ENCODE assay signal across 20 mouse cellular contexts in genomic region chr1:153666236-153666635, GRCm38 (mm10). TPM values are rescaled to one million over a fixed set of nuclear protein-coding genes. Genes with fewer than 3 reads are reported as not detected.
DNase-seq lines count a peak whose midpoint lies in the region; ATAC-seq and TF ChIP-seq lines count a peak whose summit lies in the region.
"Had no signal": no experiment of that assay in that cellular context is flagged by ENCODE, and none has a peak within 500 bp of the region (broad histone marks: within the 10 kb centered on the region; RNA-seq: fewer than 3 reads in every experiment).

No protein-coding gene starts in this region.

- no peak for DNase-seq in hindbrain, embryonic 10.5 days (ENCODE audit: low spot score)
- no peak for DNase-seq in hindbrain, embryonic 11.5 days (ENCODE audit: low spot score)
- DNase-seq in lung, postnatal 0 days (ENCODE audit: low spot score): no peak
- DNase-seq: embryo, embryonic 11 days; kidney, postnatal 14 days; lung, adult 18-20 months; right cerebral cortex, postnatal 4 days; thymus, postnatal 4 days had no signal

- 11% methylated on average over 1 of the region's 1 CpGs for WGBS in hindbrain, embryonic 10.5 days
- 14% methylated on average over 1 of the region's 1 CpGs for WGBS in hindbrain, embryonic 11.5 days
- WGBS in forebrain, embryonic 12.5 days: 4% methylated on average over 1 of the region's 1 CpGs
- 0% methylated on average over 1 of the region's 1 CpGs for WGBS in hindbrain, embryonic 16.5 days
- WGBS in neural tube, embryonic 13.5 days: 0% methylated on average over 1 of the region's 1 CpGs
- WGBS in lung, postnatal 0 days: 19% methylated on average over 1 of the region's 1 CpGs
- WGBS in kidney, embryonic 15.5 days: 0% methylated on average over 1 of the region's 1 CpGs

- peak overlapping the region; percentile 78; the same call in 1 of the 2 replicates for H3K27ac ChIP-seq in hindbrain, embryonic 10.5 days
- H3K27ac ChIP-seq in hindbrain, embryonic 11.5 days (ENCODE audit: low read depth, low read length): no peak overlapping the region
- peak overlapping the region; percentile 92 for H3K27ac ChIP-seq in forebrain, embryonic 12.5 days
- H3K27ac ChIP-seq in hindbrain, embryonic 16.5 days (ENCODE audit: low read depth, low read length): peak overlapping the region; percentile 78
- H3K27ac ChIP-seq in neural tube, embryonic 13.5 days (replicated peaks): peak overlapping the region; percentile 95
- no peak overlapping the region for H3K27ac ChIP-seq in lung, postnatal 0 days (ENCODE audit: low read length)
- no peak overlapping the region for H3K27ac ChIP-seq in kidney, embryonic 15.5 days
- H3K27ac ChIP-seq: heart, embryonic 13.5 days; limb, embryonic 13.5 days; stomach, embryonic 15.5 days had no signal

- no peak overlapping the region for H3K4me2 ChIP-seq in hindbrain, embryonic 11.5 days (replicated peaks; ENCODE audit: low read depth, low read length)
- peak overlapping the region; percentile 48 for H3K4me2 ChIP-seq in forebrain, embryonic 12.5 days
- peak overlapping the region; percentile 53 for H3K4me2 ChIP-seq in hindbrain, embryonic 16.5 days (ENCODE audit: low read length)
- H3K4me2 ChIP-seq in neural tube, embryonic 13.5 days: peak overlapping the region; percentile 51
- no peak overlapping the region for H3K4me2 ChIP-seq in lung, postnatal 0 days (replicated peaks; ENCODE audit: low read depth, low read length)
- no peak overlapping the region for H3K4me2 ChIP-seq in kidney, embryonic 15.5 days
- H3K4me2 ChIP-seq: stomach, embryonic 15.5 days had no signal

- no peak for ATAC-seq in hindbrain, embryonic 11.5 days (ENCODE audit: low FRiP score)
- no peak for ATAC-seq in forebrain, embryonic 12.5 days (ENCODE audit: low FRiP score)
- no peak for ATAC-seq in hindbrain, embryonic 16.5 days
- no peak for ATAC-seq in neural tube, embryonic 13.5 days (ENCODE audit: low read depth)
- no peak for ATAC-seq in lung, postnatal 0 days
- no peak for ATAC-seq in megakaryocyte-erythroid progenitor cell, adult 5-6 weeks (replicated peaks; ENCODE audit: low FRiP score, low TSS enrichment, poor library complexity, severe bottlenecking)
- ATAC-seq in kidney, embryonic 15.5 days (replicated peaks; ENCODE audit: low FRiP score): no peak
- ATAC-seq: CD4-positive, CD25-positive, alpha-beta regulatory T cell, adult 4 months had no signal

- no peak for TF ChIP-seq CTCF in lung, postnatal 0 days (IDR thresholded peaks at IDR 0.05)

- no peaks in the 10 kb centered on the region for H3K9me3 ChIP-seq in hindbrain, embryonic 10.5 days
- no peaks in the 10 kb centered on the region for H3K9me3 ChIP-seq in hindbrain, embryonic 11.5 days (ENCODE audit: control insufficient read depth, low read length)
- H3K9me3 ChIP-seq in forebrain, embryonic 12.5 days: no peaks in the 10 kb centered on the region
- H3K9me3 ChIP-seq in hindbrain, embryonic 16.5 days (ENCODE audit: control insufficient read depth, low read length): no peaks in the 10 kb centered on the region
- H3K9me3 ChIP-seq in neural tube, embryonic 13.5 days: no peaks in the 10 kb centered on the region
- no peaks in the 10 kb centered on the region for H3K9me3 ChIP-seq in lung, postnatal 0 days (ENCODE audit: low read length)
- no peaks in the 10 kb centered on the region for H3K9me3 ChIP-seq in kidney, embryonic 15.5 days (replicated peaks)
- H3K9me3 ChIP-seq: heart, embryonic 13.5 days; limb, embryonic 13.5 days; stomach, embryonic 15.5 days had no signal

- no peak overlapping the region for H3K4me3 ChIP-seq in hindbrain, embryonic 10.5 days
- no peak overlapping the region for H3K4me3 ChIP-seq in hindbrain, embryonic 11.5 days (ENCODE audit: low read depth, low read length)
- peak overlapping the region; percentile 21 for H3K4me3 ChIP-seq in forebrain, embryonic 12.5 days (replicated peaks)
- peak overlapping the region; percentile 11; the same call in 1 of the 2 replicates for H3K4me3 ChIP-seq in hindbrain, embryonic 16.5 days (ENCODE audit: low read length)
- H3K4me3 ChIP-seq in neural tube, embryonic 13.5 days: peak overlapping the region; percentile 25
- H3K4me3 ChIP-seq in lung, postnatal 0 days (ENCODE audit: low read depth, low read length): no peak overlapping the region
- H3K4me3 ChIP-seq in kidney, embryonic 15.5 days (replicated peaks): no peak overlapping the region
- H3K4me3 ChIP-seq: heart, embryonic 13.5 days; limb, embryonic 13.5 days; stomach, embryonic 15.5 days had no signal

- peaks cover 71% of the 10 kb centered on the region for H3K4me1 ChIP-seq in hindbrain, embryonic 10.5 days (replicated peaks)
- peaks cover 21% of the 10 kb centered on the region for H3K4me1 ChIP-seq in hindbrain, embryonic 11.5 days (replicated peaks; ENCODE audit: control insufficient read depth, insufficient read depth, low read length)
- H3K4me1 ChIP-seq in forebrain, embryonic 12.5 days: peaks cover 68% of the 10 kb centered on the region
- H3K4me1 ChIP-seq in hindbrain, embryonic 16.5 days (ENCODE audit: control insufficient read depth, insufficient read depth, low read depth, low read length): peaks cover 58% of the 10 kb centered on the region
- peaks cover 79% of the 10 kb centered on the region for H3K4me1 ChIP-seq in neural tube, embryonic 13.5 days (replicated peaks)
- H3K4me1 ChIP-seq in lung, postnatal 0 days (ENCODE audit: insufficient read depth, low read depth, low read length): peaks cover 5% of the 10 kb centered on the region; the same call in 1 of the 2 replicates
- H3K4me1 ChIP-seq in kidney, embryonic 15.5 days: peaks cover 26% of the 10 kb centered on the region

- TF ChIP-seq EP300 in lung, postnatal 0 days (IDR thresholded peaks at IDR 0.05): no peak

- peaks cover 50% of the 10 kb centered on the region for H3K27me3 ChIP-seq in hindbrain, embryonic 10.5 days (ENCODE audit: insufficient read depth, poor library complexity, severe bottlenecking)
- no peaks in the 10 kb centered on the region; the same call in 1 of the 2 replicates for H3K27me3 ChIP-seq in hindbrain, embryonic 11.5 days (ENCODE audit: control insufficient read depth, insufficient read depth, low read length)
- H3K27me3 ChIP-seq in forebrain, embryonic 12.5 days: peaks cover 11% of the 10 kb centered on the region; the same call in 1 of the 2 replicates
- H3K27me3 ChIP-seq in hindbrain, embryonic 16.5 days (replicated peaks; ENCODE audit: control insufficient read depth, insufficient read depth, low read length): no peaks in the 10 kb centered on the region
- H3K27me3 ChIP-seq in neural tube, embryonic 13.5 days: no peaks in the 10 kb centered on the region
- 0 out of 2 replicates have a peak, but pooled peaks cover 4% of the 10 kb centered on the region for H3K27me3 ChIP-seq in lung, postnatal 0 days (replicated peaks; ENCODE audit: insufficient read depth, low read length)
- peaks cover 59% of the 10 kb centered on the region for H3K27me3 ChIP-seq in kidney, embryonic 15.5 days

- H3K36me3 ChIP-seq in hindbrain, embryonic 10.5 days: no peaks in the 10 kb centered on the region
- H3K36me3 ChIP-seq in hindbrain, embryonic 11.5 days (ENCODE audit: control insufficient read depth, insufficient read depth, low read length): no peaks in the 10 kb centered on the region
- H3K36me3 ChIP-seq in forebrain, embryonic 12.5 days (replicated peaks): no peaks in the 10 kb centered on the region
- no peaks in the 10 kb centered on the region for H3K36me3 ChIP-seq in hindbrain, embryonic 16.5 days (ENCODE audit: control insufficient read depth, insufficient read depth, low read length)
- no peaks in the 10 kb centered on the region for H3K36me3 ChIP-seq in neural tube, embryonic 13.5 days
- no peaks in the 10 kb centered on the region for H3K36me3 ChIP-seq in lung, postnatal 0 days (ENCODE audit: insufficient read depth, low read length)
- no peaks in the 10 kb centered on the region for H3K36me3 ChIP-seq in kidney, embryonic 15.5 days
- H3K36me3 ChIP-seq: heart, embryonic 13.5 days; limb, embryonic 13.5 days; stomach, embryonic 15.5 days had no signal

- H3K9ac ChIP-seq in hindbrain, embryonic 11.5 days (ENCODE audit: low read depth, low read length): no peak overlapping the region
- peak overlapping the region; percentile 42; the same call in 1 of the 2 replicates for H3K9ac ChIP-seq in forebrain, embryonic 12.5 days
- H3K9ac ChIP-seq in hindbrain, embryonic 16.5 days (ENCODE audit: low read depth, low read length): peak overlapping the region; percentile 46; the same call in 1 of the 2 replicates
- peak overlapping the region; percentile 63 for H3K9ac ChIP-seq in neural tube, embryonic 13.5 days
- no peak overlapping the region for H3K9ac ChIP-seq in lung, postnatal 0 days (replicated peaks; ENCODE audit: low read depth)
- H3K9ac ChIP-seq in kidney, embryonic 15.5 days: no peak overlapping the region
- H3K9ac ChIP-seq: heart, embryonic 13.5 days; limb, embryonic 13.5 days; stomach, embryonic 15.5 days had no signal

RNA-seq across cellular contexts. Expression of gene Rgs8, which starts 13.4 kb away (rescaled TPM):
- polyA plus RNA-seq in hindbrain, embryonic 10.5 days (2016; fragmentation: Nextera tagmentation; extraction: Ambion mirVana): 4.9 and 8.9 TPM in 2 replicates
- 5.8 and 7.9 TPM in 2 replicates for polyA plus RNA-seq in hindbrain, embryonic 11.5 days (2014; fragmentation: Nextera tagmentation; extraction: Ambion mirVana)
- 24.3 and 25.1 TPM in 2 replicates for polyA plus RNA-seq in forebrain, embryonic 12.5 days (2016; fragmentation: Nextera tagmentation; extraction: Ambion mirVana)
- 18.8 and 22.9 TPM in 2 replicates for polyA plus RNA-seq in hindbrain, embryonic 16.5 days (2015; fragmentation: Nextera tagmentation; extraction: Ambion mirVana)
- polyA plus RNA-seq in neural tube, embryonic 13.5 days (2015; fragmentation: Nextera tagmentation; extraction: Ambion mirVana): 16.9 and 17.2 TPM in 2 replicates
- 0.12 and 0.14 TPM in 2 replicates for polyA plus RNA-seq in lung, postnatal 0 days (2015; fragmentation: Nextera tagmentation; extraction: Ambion mirVana)
- not detected in 2 replicates for total RNA-seq in megakaryocyte-erythroid progenitor cell, adult 5-6 weeks (2014; fragmentation: Nextera tagmentation)
- total RNA-seq in megakaryocyte-erythroid progenitor cell, adult 5-6 weeks (2017): not detected in 2 replicates
- 0.10 and 0.14 TPM in 2 replicates for polyA plus RNA-seq in kidney, embryonic 15.5 days (2015; fragmentation: Nextera tagmentation; extraction: Ambion mirVana)
- total RNA-seq: adrenal gland, adult 18-20 months; gastrocnemius, adult 8-10 months; neutrophil, adult 5-6 weeks had no signal

Comparison
In these comparisons a context has a peak if more than half of its experiments do, and no peak if none do; other contexts are left out.
1. H3K27ac ChIP-seq: peak in hindbrain, embryonic 10.5 days (single experiment), forebrain, embryonic 12.5 days (single experiment), hindbrain, embryonic 16.5 days (single experiment) and neural tube, embryonic 13.5 days (single experiment); none in hindbrain, embryonic 11.5 days (single experiment), lung, postnatal 0 days (single experiment) and kidney, embryonic 15.5 days (single experiment).
2. H3K4me3 ChIP-seq: peak in forebrain, embryonic 12.5 days (single experiment), hindbrain, embryonic 16.5 days (single experiment) and neural tube, embryonic 13.5 days (single experiment); none in hindbrain, embryonic 10.5 days (single experiment), hindbrain, embryonic 11.5 days (single experiment), lung, postnatal 0 days (single experiment) and kidney, embryonic 15.5 days (single experiment).
3. H3K4me2 ChIP-seq: peak in forebrain, embryonic 12.5 days (single experiment), hindbrain, embryonic 16.5 days (single experiment) and neural tube, embryonic 13.5 days (single experiment); none in hindbrain, embryonic 11.5 days (single experiment), lung, postnatal 0 days (single experiment) and kidney, embryonic 15.5 days (single experiment).
4. H3K9ac ChIP-seq: peak in forebrain, embryonic 12.5 days (single experiment), hindbrain, embryonic 16.5 days (single experiment) and neural tube, embryonic 13.5 days (single experiment); none in hindbrain, embryonic 11.5 days (single experiment), lung, postnatal 0 days (single experiment) and kidney, embryonic 15.5 days (single experiment).